Mouse (Mus musculus): ENCODE results near the gene Arhgef11.

DNA sequence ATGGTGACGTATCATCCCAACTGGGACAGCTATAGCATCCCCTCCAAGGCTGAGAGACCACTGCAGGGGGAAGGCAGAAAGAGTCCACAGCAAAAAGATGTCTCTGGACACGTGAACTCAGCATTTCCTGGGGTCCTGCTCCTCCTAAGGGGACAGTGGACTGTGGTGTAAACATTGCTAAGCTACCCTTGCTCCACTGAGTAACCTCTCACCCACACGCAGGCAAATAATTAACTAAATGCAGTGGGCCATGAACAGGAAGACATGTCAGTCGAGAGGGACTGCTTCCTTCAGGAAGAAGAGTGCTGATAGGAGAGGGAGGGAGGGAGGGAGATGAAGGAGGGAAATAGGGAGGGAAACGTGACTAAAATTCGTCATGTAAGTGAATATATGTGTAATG, 153.7 kb downstream of the Arhgef11 start:
- TF ChIP-seq MAX (IDR thresholded peaks at IDR 0.05) (no peak), CTCF (IDR thresholded peaks at IDR 0.05; ENCODE audit: control insufficient read depth, insufficient read depth, insufficient read length) (no peak), MYOD1 (IDR thresholded peaks at IDR 0.05; ENCODE audit: control insufficient read depth, insufficient read length, low read depth) (no peak), USF1 (IDR thresholded peaks at IDR 0.05; ENCODE audit: low read depth) (no peak), FOSL1 (IDR thresholded peaks at IDR 0.05; ENCODE audit: insufficient read depth, low read length, poor library complexity, severe bottlenecking) (no peak), CEBPB (IDR thresholded peaks at IDR 0.05; ENCODE audit: low read depth) (no peak)
